Mouse (Mus musculus): ENCODE results near the gene Ltbp1. TPM values are rescaled to one million over a fixed set of nuclear protein-coding genes. Genes with fewer than 3 reads are reported as not detected.

The Ltbp1 gene
- polyA plus RNA-seq, 1 experiment from 2014 or later: 1.4 TPM

DNA sequence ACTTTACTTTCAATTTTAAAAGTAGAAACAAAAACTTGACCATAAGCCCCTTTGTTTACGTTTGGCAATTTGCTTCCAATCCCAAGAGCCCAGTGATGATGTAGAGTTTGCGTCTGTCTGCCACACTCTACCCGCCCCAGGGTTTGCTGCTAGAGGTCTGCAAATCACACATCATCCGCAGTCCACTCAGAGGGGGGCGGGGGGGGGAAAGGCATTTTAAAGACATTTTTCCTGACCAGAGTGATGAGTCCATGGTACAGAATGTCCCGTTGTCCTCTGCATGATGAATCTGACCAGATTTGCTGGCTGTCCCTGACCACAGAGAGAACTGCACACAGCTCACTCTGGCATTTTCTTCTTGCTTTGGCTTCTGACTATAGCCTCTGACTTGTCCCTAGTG is 269.9 kb downstream of the Ltbp1 start:
- WGBS: 83% methylated on average over 6 of the region's 6 CpGs
- no peak for ATAC-seq (replicated peaks)
- Histone ChIP-seq H3K9ac (no peak overlapping the region), H3K27me3 (replicated peaks) (no peaks in the 10 kb centered on the region), H3K9me3 (no peaks in the 10 kb centered on the region), H3K4me1 (no peaks in the 10 kb centered on the region), H3K27ac (no peak overlapping the region), H3K4me2 (no peak overlapping the region), H3K36me3 (replicated peaks) (no peaks in the 10 kb centered on the region), H3K4me3 (no peak overlapping the region)

- H3K27me3 ChIP-seq (replicated peaks): no peaks in the 10 kb centered on the region
- ATAC-seq (replicated peaks): no peak
These were observed 272.7 kb downstream of the Ltbp1 start for GRCm38 (mm10) chr17:75278106-75278505.

GRCm38 (mm10) chr17:75278561-75278960 is 273.2 kb downstream of the Ltbp1 start:
- Histone ChIP-seq H3K9me3 (no peaks in the 10 kb centered on the region), H3K4me3 (no peak overlapping the region), H3K27ac (no peak overlapping the region), H3K4me2 (no peak overlapping the region), H3K4me1 (no peaks in the 10 kb centered on the region), H3K36me3 (replicated peaks) (no peaks in the 10 kb centered on the region), H3K27me3 (replicated peaks) (no peaks in the 10 kb centered on the region), H3K9ac (no peak overlapping the region)
- 30% methylated on average over 6 of the region's 6 CpGs for WGBS
- ATAC-seq (replicated peaks): no peak

More at GRCm38 (mm10) chr17:75278106-75278505, 272.7 kb downstream of the Ltbp1 start:
- Histone ChIP-seq H3K9me3 (no peaks in the 10 kb centered on the region), H3K4me3 (no peak overlapping the region), H3K9ac (no peak overlapping the region), H3K4me2 (no peak overlapping the region), H3K27ac (no peak overlapping the region), H3K4me1 (no peaks in the 10 kb centered on the region), H3K36me3 (replicated peaks) (no peaks in the 10 kb centered on the region)
- WGBS: 65% methylated on average over 1 of the region's 1 CpGs

GRCm38 (mm10) chr17:75281345-75281744 is 276.0 kb downstream of the Ltbp1 start:
- Histone ChIP-seq H3K4me3 (no peak overlapping the region), H3K4me1 (no peaks in the 10 kb centered on the region), H3K27me3 (replicated peaks) (no peaks in the 10 kb centered on the region), H3K27ac (no peak overlapping the region), H3K9me3 (no peaks in the 10 kb centered on the region), H3K36me3 (replicated peaks) (no peaks in the 10 kb centered on the region), H3K4me2 (no peak overlapping the region), H3K9ac (no peak overlapping the region)
- 70% methylated on average over 5 of the region's 5 CpGs for WGBS
- ATAC-seq (replicated peaks): no peak

- Histone ChIP-seq H3K4me2 (no peak overlapping the region), H3K4me1 (no peaks in the 10 kb centered on the region), H3K27ac (no peak overlapping the region), H3K9ac (no peak overlapping the region), H3K9me3 (no peaks in the 10 kb centered on the region), H3K27me3 (replicated peaks) (no peaks in the 10 kb centered on the region), H3K36me3 (replicated peaks) (no peaks in the 10 kb centered on the region), H3K4me3 (no peak overlapping the region)
- no peak for ATAC-seq (replicated peaks)
- WGBS: 83% methylated on average over 9 of the region's 9 CpGs
These were observed 279.7 kb downstream of the Ltbp1 start for GRCm38 (mm10) chr17:75284876-75285708.

DNA sequence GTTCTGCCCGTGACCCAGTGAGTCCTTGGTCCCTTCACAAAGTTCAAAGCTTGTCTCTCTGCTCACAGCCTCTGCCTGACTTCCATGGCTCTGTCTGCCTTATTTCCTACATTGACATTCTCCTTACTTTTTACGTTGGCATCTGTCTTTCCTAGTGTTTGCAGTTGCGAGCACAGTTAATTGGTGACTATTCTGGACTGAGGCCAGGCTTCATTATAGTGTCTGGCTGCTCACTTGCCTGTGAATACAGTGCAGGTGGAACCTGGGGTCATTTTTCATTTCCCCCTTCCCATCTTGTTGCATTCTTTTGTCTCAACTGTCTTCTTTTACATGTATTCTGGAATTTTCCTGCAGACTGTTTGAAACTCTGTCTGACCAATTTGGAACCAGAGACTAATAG is 287.6 kb downstream of the Ltbp1 start:
- Histone ChIP-seq H3K36me3 (replicated peaks) (no peaks in the 10 kb centered on the region), H3K4me2 (no peak overlapping the region), H3K4me1 (no peaks in the 10 kb centered on the region), H3K9ac (no peak overlapping the region), H3K27ac (no peak overlapping the region), H3K9me3 (no peaks in the 10 kb centered on the region), H3K27me3 (replicated peaks) (no peaks in the 10 kb centered on the region), H3K4me3 (no peak overlapping the region)
- WGBS: 81% methylated on average over 3 of the region's 3 CpGs
- no peak for ATAC-seq (replicated peaks)

DNA sequence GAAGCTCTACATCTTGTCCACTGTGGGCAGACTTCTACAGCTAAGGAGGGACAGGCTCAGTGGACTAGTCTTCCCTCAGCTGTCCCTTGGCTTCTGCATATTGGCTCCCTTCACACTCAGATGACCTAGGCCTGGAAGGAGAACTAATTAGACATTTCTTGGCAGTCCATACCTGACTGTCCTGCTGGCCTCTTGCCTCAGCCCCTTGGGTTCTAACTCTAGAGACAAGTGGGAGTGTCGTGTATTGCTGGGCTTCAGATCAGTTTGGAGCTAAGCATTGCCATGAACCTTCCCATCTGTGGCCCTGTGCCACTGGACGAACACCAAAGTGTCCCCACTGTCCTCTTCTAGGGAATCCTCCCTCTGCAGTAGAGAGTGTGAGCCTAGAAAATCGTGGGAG is 288.4 kb downstream of the Ltbp1 start:
- 87% methylated on average over 3 of the region's 3 CpGs for WGBS
- Histone ChIP-seq H3K36me3 (replicated peaks) (no peaks in the 10 kb centered on the region), H3K4me2 (no peak overlapping the region), H3K4me3 (no peak overlapping the region), H3K4me1 (no peaks in the 10 kb centered on the region), H3K9ac (no peak overlapping the region), H3K9me3 (no peaks in the 10 kb centered on the region), H3K27ac (no peak overlapping the region), H3K27me3 (replicated peaks) (no peaks in the 10 kb centered on the region)
- no peak for ATAC-seq (replicated peaks)

DNA sequence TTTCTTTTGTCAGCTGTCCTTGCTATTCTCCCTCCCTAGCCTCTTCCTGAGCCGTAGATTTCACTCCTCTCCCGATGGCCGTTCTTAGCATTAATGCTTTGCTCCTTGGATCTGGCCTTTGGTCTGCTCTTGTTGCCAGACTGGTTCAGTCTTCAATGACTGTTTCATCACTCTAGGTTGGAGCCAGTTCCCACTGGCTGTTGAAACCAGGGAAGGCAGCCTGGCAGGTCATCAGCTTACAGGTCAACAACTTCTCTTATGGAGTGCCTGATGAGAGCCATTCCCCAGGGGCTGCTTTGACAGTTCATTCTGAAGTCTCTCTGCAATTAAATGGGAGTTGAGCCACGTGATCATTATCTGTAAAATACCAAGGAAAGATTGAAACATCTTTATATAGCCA is 295.5 kb downstream of the Ltbp1 start:
- H3K4me2 ChIP-seq: no peak overlapping the region
- no peak for ATAC-seq (replicated peaks)
- no peaks in the 10 kb centered on the region for H3K4me1 ChIP-seq
- H3K36me3 ChIP-seq (replicated peaks): no peaks in the 10 kb centered on the region
- H3K9me3 ChIP-seq: no peaks in the 10 kb centered on the region
- 88% methylated on average over 4 of the region's 4 CpGs for WGBS
- no peak overlapping the region for H3K27ac ChIP-seq
- H3K4me3 ChIP-seq: no peak overlapping the region
- H3K27me3 ChIP-seq (replicated peaks): no peaks in the 10 kb centered on the region
- no peak overlapping the region for H3K9ac ChIP-seq

DNA sequence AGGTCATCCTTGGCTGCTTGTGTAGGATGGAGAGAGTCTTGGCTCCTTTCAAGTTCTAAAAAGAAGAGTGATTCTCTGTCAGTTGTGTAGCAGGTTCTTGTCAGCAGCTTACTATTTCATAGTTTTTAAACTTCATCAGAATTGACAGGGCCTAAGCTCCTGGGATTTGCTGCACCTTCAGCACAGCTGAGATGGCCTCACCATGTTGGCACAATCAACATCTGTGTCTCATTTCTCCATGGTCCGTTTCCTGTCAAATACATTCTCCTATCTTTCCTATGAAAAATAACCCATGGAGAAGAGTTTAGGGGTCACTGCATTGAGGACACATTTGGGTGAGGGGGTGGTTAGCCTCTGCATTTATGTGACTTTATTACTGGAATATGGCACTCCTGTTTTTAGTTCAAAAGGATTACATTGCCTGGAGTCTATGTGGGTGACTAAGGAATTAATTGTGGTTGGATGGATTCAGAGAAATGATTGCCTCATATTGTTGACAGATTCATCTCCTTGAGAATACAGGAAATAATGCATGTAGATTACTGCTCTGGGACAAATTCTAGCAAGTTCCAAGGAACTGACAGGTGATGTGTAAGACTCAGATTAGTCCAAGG is 299.5 kb downstream of the Ltbp1 start:
- no peak for ATAC-seq (replicated peaks)
- Histone ChIP-seq H3K9ac (no peak overlapping the region), H3K27me3 (replicated peaks) (no peaks in the 10 kb centered on the region), H3K36me3 (replicated peaks) (no peaks in the 10 kb centered on the region), H3K9me3 (no peaks in the 10 kb centered on the region), H3K4me2 (no peak overlapping the region), H3K27ac (no peak overlapping the region), H3K4me3 (no peak overlapping the region), H3K4me1 (no peaks in the 10 kb centered on the region)
- WGBS: 87% methylated on average over 1 of the region's 1 CpGs

DNA sequence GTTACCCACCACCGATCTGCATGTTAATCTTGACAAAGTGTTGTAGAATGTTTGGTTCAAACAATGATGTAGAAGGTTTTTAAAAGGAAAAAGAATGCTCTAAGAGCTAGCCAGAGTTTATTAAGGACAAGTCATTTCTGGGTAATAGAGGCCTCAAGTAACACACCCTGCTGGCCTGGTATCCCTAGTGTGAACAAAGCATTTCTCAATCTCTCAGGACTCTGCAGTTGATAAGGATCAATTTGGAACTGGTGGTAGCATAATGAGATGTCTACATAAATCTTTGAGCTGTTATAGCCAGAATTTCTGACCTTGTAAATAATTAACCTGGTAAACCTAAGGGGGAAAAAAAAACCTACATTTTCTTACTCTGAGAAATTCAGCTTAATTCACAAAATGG is 300.3 kb downstream of the Ltbp1 start:
- 83% methylated on average over 1 of the region's 1 CpGs for WGBS
- Histone ChIP-seq H3K9ac (no peak overlapping the region), H3K4me3 (no peak overlapping the region), H3K9me3 (no peaks in the 10 kb centered on the region), H3K4me2 (no peak overlapping the region), H3K4me1 (no peaks in the 10 kb centered on the region), H3K36me3 (replicated peaks) (no peaks in the 10 kb centered on the region), H3K27ac (no peak overlapping the region), H3K27me3 (replicated peaks) (no peaks in the 10 kb centered on the region)
- no peak for ATAC-seq (replicated peaks)

DNA sequence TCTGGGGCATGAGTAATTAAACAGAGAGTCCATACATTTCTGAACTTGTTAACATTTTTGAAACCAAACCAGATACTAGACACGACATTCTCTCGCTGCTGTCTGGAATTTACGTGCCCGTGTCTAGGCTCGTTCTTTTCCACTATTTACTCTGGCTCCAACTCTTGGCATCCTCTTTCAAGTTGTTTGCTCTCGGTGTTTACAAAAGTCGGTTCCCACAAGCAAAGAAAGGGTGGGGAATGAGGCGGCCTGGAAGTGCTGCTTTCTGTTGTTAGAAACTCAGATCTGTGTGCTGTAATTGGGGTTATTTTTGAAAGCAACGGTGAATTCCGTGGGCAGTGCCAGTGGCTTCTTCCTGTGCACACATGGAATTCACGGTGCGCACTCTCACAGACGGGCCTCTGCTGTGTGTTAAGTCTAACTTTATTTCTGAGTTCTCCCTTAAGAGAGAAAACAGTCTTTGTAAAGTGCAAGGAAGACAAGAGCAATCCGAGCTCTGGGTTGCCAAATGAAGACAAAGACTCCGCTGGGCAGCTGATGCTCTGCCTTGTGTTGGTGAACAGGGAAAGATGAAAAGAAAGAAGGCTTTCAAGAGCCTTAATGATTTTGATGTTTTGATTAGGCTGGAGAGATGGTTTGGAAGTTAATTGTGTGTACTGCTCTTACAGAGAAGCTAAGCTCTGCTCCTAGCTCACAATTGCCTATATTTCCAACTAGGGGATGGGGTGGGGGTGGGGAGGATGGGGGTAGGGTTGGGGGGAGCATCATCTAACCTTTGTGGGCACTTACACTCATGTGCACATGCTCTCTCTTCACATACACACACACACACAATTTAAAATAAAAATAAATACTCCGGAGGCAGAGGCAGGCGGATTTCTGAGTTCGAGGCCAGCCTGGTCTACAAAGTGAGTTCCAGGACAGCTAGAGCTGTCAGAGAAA is 302.0 kb downstream of the Ltbp1 start:
- 56% methylated on average over 18 of the region's 18 CpGs for WGBS
- H3K9ac ChIP-seq: no peak overlapping the region
- no peaks in the 10 kb centered on the region for H3K4me1 ChIP-seq
- no peak for ATAC-seq (replicated peaks)
- no peak overlapping the region for H3K4me2 ChIP-seq
- H3K4me3 ChIP-seq: no peak overlapping the region
- no peaks in the 10 kb centered on the region for H3K27me3 ChIP-seq (replicated peaks)
- H3K36me3 ChIP-seq (replicated peaks): no peaks in the 10 kb centered on the region
- no peaks in the 10 kb centered on the region for H3K9me3 ChIP-seq
- H3K27ac ChIP-seq: no peak overlapping the region

- no peak for ATAC-seq (replicated peaks)
These were observed 311.7 kb downstream of the Ltbp1 start for GRCm38 (mm10) chr17:75317106-75317505.

More at GRCm38 (mm10) chr17:75317106-75317505, 311.7 kb downstream of the Ltbp1 start:
- no peaks in the 10 kb centered on the region for H3K4me1 ChIP-seq
- H3K4me3 ChIP-seq: no peak overlapping the region
- no peak overlapping the region for H3K9ac ChIP-seq
- no peak overlapping the region for H3K4me2 ChIP-seq
- 82% methylated on average over 4 of the region's 4 CpGs for WGBS
- no peaks in the 10 kb centered on the region for H3K9me3 ChIP-seq
- H3K27me3 ChIP-seq (replicated peaks): no peaks in the 10 kb centered on the region
- no peaks in the 10 kb centered on the region for H3K36me3 ChIP-seq (replicated peaks)
- H3K27ac ChIP-seq: no peak overlapping the region

All from midbrain, embryonic 15.5 days (tissue).